Mouse (Mus musculus): Measurements from ENCODE around the gene Zbtb45. TPM values are rescaled to one million over a fixed set of nuclear protein-coding genes. Genes with fewer than 3 reads are reported as not detected.

Zbtb45 gene
- polyA plus RNA-seq, 1 experiment = 78.8 TPM

- Histone ChIP-seq H3K4me1 (replicated peaks; ENCODE audit: control insufficient read depth, insufficient read depth, low read length) (peaks cover 25% of the 10 kb centered on the region), H3K4me3 (ENCODE audit: control insufficient read depth, insufficient read depth, low read length) (peak overlapping the region; percentile 84; the same call in 1 of the 2 replicates), H3K27ac (ENCODE audit: control insufficient read depth, insufficient read depth, low read length) (no peak overlapping the region), H3K36me3 (ENCODE audit: control insufficient read depth, insufficient read depth, low read length) (peaks cover 13% of the 10 kb centered on the region), H3K27me3 (ENCODE audit: control insufficient read depth, insufficient read depth, low read length) (no peaks in the 10 kb centered on the region)
- TF ChIP-seq POLR2A (IDR thresholded peaks at IDR 0.05; ENCODE audit: control insufficient read depth, extremely low read depth, insufficient read depth, low read length, poor library complexity) (no peak), CTCF (IDR thresholded peaks at IDR 0.05; ENCODE audit: borderline replicate concordance, control insufficient read depth, extremely low read depth, insufficient read depth, low read length, poor library complexity) (no peak)
- no peak for DNase-seq
- 35% methylated on average over 4 of the region's 4 CpGs for WGBS
Observed at GRCm38 (mm10) chr7:13036806-13037205, 27.0 kb upstream of the Zbtb45 start.

GRCm38 (mm10) chr7:13035211-13035855 is 25.5 kb upstream of the Zbtb45 start:
- WGBS = 90% methylated on average over 17 of the region's 17 CpGs
- peaks cover 25% of the 10 kb centered on the region for H3K4me1 ChIP-seq (replicated peaks; ENCODE audit: control insufficient read depth, insufficient read depth, low read length)
- no peak for DNase-seq

GRCm38 (mm10) chr7:13034148-13034977 is 24.5 kb upstream of the Zbtb45 start, which contains the start of gene Chmp2a:
Chmp2a (minus strand) TSS chr7:13034807.
- H3K36me3 ChIP-seq (ENCODE audit: control insufficient read depth, insufficient read depth, low read length) = peaks cover 36% of the 10 kb centered on the region
- DNase-seq = peak; percentile 97
- H3K27me3 ChIP-seq (ENCODE audit: control insufficient read depth, insufficient read depth, low read length) = no peaks in the 10 kb centered on the region
- H3K4me3 ChIP-seq (ENCODE audit: control insufficient read depth, insufficient read depth, low read length) = peak within 1 kb of the TSS; percentile 64
- WGBS = under 1% methylated on average over 45 of the region's 45 CpGs
- TF ChIP-seq POLR2A (IDR thresholded peaks at IDR 0.05; ENCODE audit: control insufficient read depth, extremely low read depth, insufficient read depth, low read length, poor library complexity) = peak; percentile 56
- TF ChIP-seq CTCF (IDR thresholded peaks at IDR 0.05; ENCODE audit: borderline replicate concordance, control insufficient read depth, extremely low read depth, insufficient read depth, low read length, poor library complexity) = no peak
- peaks cover 25% of the 10 kb centered on the region for H3K4me1 ChIP-seq (replicated peaks; ENCODE audit: control insufficient read depth, insufficient read depth, low read length)
- peak within 1 kb of the TSS; percentile 60 for H3K27ac ChIP-seq (ENCODE audit: control insufficient read depth, insufficient read depth, low read length)

More at GRCm38 (mm10) chr7:13035211-13035855, 25.5 kb upstream of the Zbtb45 start:
- Histone ChIP-seq H3K36me3 (ENCODE audit: control insufficient read depth, insufficient read depth, low read length) (peaks cover 26% of the 10 kb centered on the region), H3K27ac (ENCODE audit: control insufficient read depth, insufficient read depth, low read length) (no peak overlapping the region), H3K27me3 (ENCODE audit: control insufficient read depth, insufficient read depth, low read length) (no peaks in the 10 kb centered on the region), H3K4me3 (ENCODE audit: control insufficient read depth, insufficient read depth, low read length) (no peak overlapping the region)
- TF ChIP-seq POLR2A (IDR thresholded peaks at IDR 0.05; ENCODE audit: control insufficient read depth, extremely low read depth, insufficient read depth, low read length, poor library complexity) = no peak
- TF ChIP-seq CTCF (IDR thresholded peaks at IDR 0.05; ENCODE audit: borderline replicate concordance, control insufficient read depth, extremely low read depth, insufficient read depth, low read length, poor library complexity) = no peak

GRCm38 (mm10) chr7:13033451-13034147 is 23.8 kb upstream of the Zbtb45 start:
- WGBS = 51% methylated on average over 13 of the region's 13 CpGs
- peaks cover 21% of the 10 kb centered on the region for H3K4me1 ChIP-seq (replicated peaks; ENCODE audit: control insufficient read depth, insufficient read depth, low read length)

GRCm38 (mm10) chr7:13032541-13032940 is 22.7 kb upstream of the Zbtb45 start:
- Histone ChIP-seq H3K4me1 (replicated peaks; ENCODE audit: control insufficient read depth, insufficient read depth, low read length) (peaks cover 19% of the 10 kb centered on the region), H3K36me3 (ENCODE audit: control insufficient read depth, insufficient read depth, low read length) (peaks cover 54% of the 10 kb centered on the region), H3K27ac (ENCODE audit: control insufficient read depth, insufficient read depth, low read length) (no peak overlapping the region), H3K4me3 (ENCODE audit: control insufficient read depth, insufficient read depth, low read length) (no peak overlapping the region), H3K27me3 (ENCODE audit: control insufficient read depth, insufficient read depth, low read length) (no peaks in the 10 kb centered on the region)
- no peak for TF ChIP-seq CTCF (IDR thresholded peaks at IDR 0.05; ENCODE audit: borderline replicate concordance, control insufficient read depth, extremely low read depth, insufficient read depth, low read length, poor library complexity)
- no peak for TF ChIP-seq POLR2A (IDR thresholded peaks at IDR 0.05; ENCODE audit: control insufficient read depth, extremely low read depth, insufficient read depth, low read length, poor library complexity)
- WGBS = 97% methylated on average over 7 of the region's 7 CpGs
- DNase-seq = no peak

More at GRCm38 (mm10) chr7:13033451-13034147, 23.8 kb upstream of the Zbtb45 start:
- peak overlapping the region; percentile 60; the same call in 1 of the 2 replicates for H3K27ac ChIP-seq (ENCODE audit: control insufficient read depth, insufficient read depth, low read length)
- H3K36me3 ChIP-seq (ENCODE audit: control insufficient read depth, insufficient read depth, low read length) = peaks cover 43% of the 10 kb centered on the region
- no peak for TF ChIP-seq POLR2A (IDR thresholded peaks at IDR 0.05; ENCODE audit: control insufficient read depth, extremely low read depth, insufficient read depth, low read length, poor library complexity)
- TF ChIP-seq CTCF (IDR thresholded peaks at IDR 0.05; ENCODE audit: borderline replicate concordance, control insufficient read depth, extremely low read depth, insufficient read depth, low read length, poor library complexity) = no peak
- DNase-seq = no peak
- H3K4me3 ChIP-seq (ENCODE audit: control insufficient read depth, insufficient read depth, low read length) = no peak overlapping the region
- no peaks in the 10 kb centered on the region for H3K27me3 ChIP-seq (ENCODE audit: control insufficient read depth, insufficient read depth, low read length)

GRCm38 (mm10) chr7:13031983-13032382 is 22.1 kb upstream of the Zbtb45 start:
- H3K27ac ChIP-seq (ENCODE audit: control insufficient read depth, insufficient read depth, low read length) = no peak overlapping the region
- no peak overlapping the region for H3K4me3 ChIP-seq (ENCODE audit: control insufficient read depth, insufficient read depth, low read length)
- no peak for DNase-seq
- peaks cover 15% of the 10 kb centered on the region for H3K4me1 ChIP-seq (replicated peaks; ENCODE audit: control insufficient read depth, insufficient read depth, low read length)
- TF ChIP-seq POLR2A (IDR thresholded peaks at IDR 0.05; ENCODE audit: control insufficient read depth, extremely low read depth, insufficient read depth, low read length, poor library complexity) (no peak), CTCF (IDR thresholded peaks at IDR 0.05; ENCODE audit: borderline replicate concordance, control insufficient read depth, extremely low read depth, insufficient read depth, low read length, poor library complexity) (no peak)
- peaks cover 60% of the 10 kb centered on the region for H3K36me3 ChIP-seq (ENCODE audit: control insufficient read depth, insufficient read depth, low read length)
- WGBS = 90% methylated on average over 2 of the region's 2 CpGs
- H3K27me3 ChIP-seq (ENCODE audit: control insufficient read depth, insufficient read depth, low read length) = no peaks in the 10 kb centered on the region

All from thymus, adult 2 months (tissue).